Mouse (Mus musculus) kidney, adult 2 months (tissue): Measurements from ENCODE around the gene Dnajc21.

ENCODE experiments used
- CTCF ChIP-seq: fragments of 200-500 bp; conservative IDR thresholded peaks from 2 replicates; pipeline ENCODE4 v1.5.1; 2011; ENCODE audit warnings: low read depth, mild to moderate bottlenecking, control low read depth, low read length, moderate library complexity, mixed read lengths; ENCODE audit not compliant: insufficient read depth, insufficient read length
- POLR2A ChIP-seq: fragments of 200-500 bp; IDR thresholded peaks from one replicate; pipeline ENCODE4 v1.6.1; 2011; ENCODE audit warnings: low read depth, low read length, control low read depth

DNA sequence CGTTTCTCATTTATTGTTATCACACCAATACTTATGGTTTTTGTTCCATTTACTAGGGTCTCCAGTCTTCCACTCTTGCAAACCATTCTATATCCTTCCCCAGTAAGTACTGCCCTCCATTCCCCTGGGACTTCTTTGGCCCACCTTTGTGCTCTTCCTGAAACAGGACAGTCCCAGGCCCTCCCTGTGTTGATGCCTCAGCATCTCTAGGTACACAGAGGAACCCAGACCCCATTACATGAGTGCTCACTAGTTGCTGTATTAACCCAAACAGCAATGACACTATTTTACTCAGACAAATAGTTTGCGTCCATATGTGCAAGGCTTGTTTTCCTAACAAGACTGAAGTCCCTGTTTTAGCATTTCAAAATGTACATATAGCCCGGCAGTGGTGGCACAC, 1.6 kb downstream of the Dnajc21 start:
- TF ChIP-seq CTCF, result no peak
- TF ChIP-seq POLR2A, result no peak
